Mouse (Mus musculus): ENCODE data around the gene Zswim8.
A peak's percentile ranks its signal among the peaks of the same experiment; 100 is the strongest.

- TF ChIP-seq CTCF (IDR thresholded peaks at IDR 0.05; ENCODE audit: insufficient read depth, low read depth, low read length) (peak; percentile 98), POLR2A (IDR thresholded peaks at IDR 0.05; ENCODE audit: insufficient read depth, low read depth, low read length) (no peak)
Measured at GRCm38 (mm10) chr14:20765642-20766258, 58.4 kb downstream of the Zswim8 start.
